Mouse (Mus musculus) bone marrow macrophage, adult 2 months (primary cell): Measurements from ENCODE around the gene Nkiras2.

Experiments used
- CTCF ChIP-seq: IDR thresholded peaks from 2 replicates; pipeline ENCODE4 v1.5.1; 2012; ENCODE audit warnings: low read depth, mild to moderate bottlenecking, low read length, moderate library complexity
- POLR2A ChIP-seq: IDR thresholded peaks from 2 replicates; pipeline ENCODE4 v1.6.1; 2012; ENCODE audit warnings: mild to moderate bottlenecking, low read depth, low read length, borderline replicate concordance

- no peak for TF ChIP-seq CTCF
- TF ChIP-seq POLR2A = no peak
Observed at GRCm38 (mm10) chr11:100619485-100619975, 486 bp downstream of the Nkiras2 start.
